Mouse (Mus musculus) layer of hippocampus, adult 8-10 months (tissue): ENCODE data around the gene Grb7. TPM values are rescaled to one million over a fixed set of nuclear protein-coding genes. Genes with fewer than 3 reads are reported as not detected.

ENCODE experiments used
- DNase-seq, 2 experiments: peaks; one replicate each; pipeline ENCODE4 v3.0.0; 2022; ENCODE audit warnings: low spot score in 2 of 2
- total RNA-seq, 4 experiments: library from RNA; stranded (reverse); gene quantifications; 2 replicates each; pipeline ENCODE4 v1.2.4; 2022

The Grb7 gene
- 1 to 10 TPM; 2.6 to 3.5 (median 2.9) TPM for total RNA-seq

GRCm38 (mm10) chr11:98446213-98446561, at the start of gene Grb7:
Grb7 (plus strand) TSS chr11:98446394.
- no peak for DNase-seq

GRCm38 (mm10) chr11:98397946-98398345, 48.2 kb upstream of the Grb7 start:
- no peak for DNase-seq

- peak; percentile 89 to 91 for DNase-seq
Observed at GRCm38 (mm10) chr11:98400161-98400726, 46.0 kb upstream of the Grb7 start, which contains the start of gene Pgap3. Pgap3 (minus strand) TSS chr11:98400490.

GRCm38 (mm10) chr11:98400816-98401215, 45.4 kb upstream of the Grb7 start:
- DNase-seq, result no peak

GRCm38 (mm10) chr11:98406621-98407020, 39.6 kb upstream of the Grb7 start:
- DNase-seq, result no peak

GRCm38 (mm10) chr11:98408872-98409271, 37.3 kb upstream of the Grb7 start:
- DNase-seq, result no peak

- DNase-seq, result no peak
Observed at GRCm38 (mm10) chr11:98409341-98409822, 36.8 kb upstream of the Grb7 start.

GRCm38 (mm10) chr11:98412273-98412796, 33.9 kb upstream of the Grb7 start, which contains the start of gene Erbb2:
Erbb2 (plus strand) TSS chr11:98412470.
- no peak for DNase-seq

GRCm38 (mm10) chr11:98412797-98413301, 33.3 kb upstream of the Grb7 start:
- no peak for DNase-seq

- DNase-seq, result no peak
Observed at GRCm38 (mm10) chr11:98413731-98414130, 32.5 kb upstream of the Grb7 start.

GRCm38 (mm10) chr11:98414162-98414561, 32.0 kb upstream of the Grb7 start:
- DNase-seq, result no peak

- DNase-seq, result no peak
Observed at GRCm38 (mm10) chr11:98417074-98417473, 29.1 kb upstream of the Grb7 start.

GRCm38 (mm10) chr11:98418273-98418672, 27.9 kb upstream of the Grb7 start:
- no peak for DNase-seq

GRCm38 (mm10) chr11:98418939-98419547, 27.2 kb upstream of the Grb7 start:
- no peak for DNase-seq

GRCm38 (mm10) chr11:98426592-98426991, 19.6 kb upstream of the Grb7 start:
- no peak for DNase-seq

- no peak for DNase-seq
Observed at GRCm38 (mm10) chr11:98428436-98428835, 17.8 kb upstream of the Grb7 start.

GRCm38 (mm10) chr11:98431743-98432502, 14.3 kb upstream of the Grb7 start:
- no peak for DNase-seq

- no peak for DNase-seq
Observed at GRCm38 (mm10) chr11:98435723-98436122, 10.5 kb upstream of the Grb7 start.

GRCm38 (mm10) chr11:98437441-98437840, 8.8 kb upstream of the Grb7 start:
- DNase-seq, result no peak

GRCm38 (mm10) chr11:98438331-98439158, 7.6 kb upstream of the Grb7 start, which contains the start of gene Mien1:
Mien1 (minus strand) TSS chr11:98438991.
- DNase-seq, result peak; percentile 92 to 96

- no peak for DNase-seq
Observed at GRCm38 (mm10) chr11:98443688-98444087, 2.5 kb upstream of the Grb7 start.
